22 mouse cellular contexts compared by ENCODE assay signal in the genomic region with DNA sequence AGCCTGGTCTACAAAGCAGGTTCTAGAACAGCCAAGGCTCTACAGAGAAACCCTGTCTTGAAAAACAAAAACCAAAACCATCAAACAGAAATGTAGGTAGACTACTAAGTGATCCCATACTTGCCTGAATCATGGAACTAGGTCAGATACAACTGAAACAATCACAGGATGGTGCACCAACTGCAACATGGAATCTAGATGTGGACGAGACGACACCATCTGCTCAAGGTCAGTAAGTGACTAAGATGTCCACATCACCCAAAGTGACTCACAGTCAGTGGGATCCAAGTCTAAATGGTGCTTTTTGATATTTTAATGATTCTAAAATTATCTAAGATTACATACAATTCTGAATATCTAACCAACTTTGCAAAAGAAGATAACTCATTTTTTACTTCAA. TPM values are rescaled to one million over a fixed set of nuclear protein-coding genes. Genes with fewer than 3 reads are reported as not detected.
DNase-seq lines count a peak whose midpoint lies in the region; TF ChIP-seq lines count a peak whose summit lies in the region.
"Had no signal": no experiment of that assay in that cellular context is flagged by ENCODE, and none has a peak within 500 bp of the region (broad histone marks: within the 10 kb centered on the region; RNA-seq: fewer than 3 reads in every experiment).

No protein-coding gene starts in this region.

- H3K4me3 ChIP-seq in kidney, adult 2 months (ENCODE audit: insufficient read depth, low read depth, low read length) = no peak overlapping the region
- H3K4me3 ChIP-seq: embryonic facial prominence, embryonic 10.5 days; embryonic facial prominence, embryonic 12.5 days; forebrain, embryonic 13.5 days; forebrain, embryonic 15.5 days had no signal

- 91% methylated on average over 2 of the region's 2 CpGs for WGBS in kidney, adult 2 months

- no peaks in the 10 kb centered on the region for H3K27me3 ChIP-seq in kidney, adult 2 months (replicated peaks; ENCODE audit: control insufficient read depth, insufficient read depth, low read length)
- H3K27me3 ChIP-seq: CH12.LX; embryonic facial prominence, embryonic 12.5 days; forebrain, embryonic 13.5 days; forebrain, embryonic 15.5 days; Patski had no signal

- TF ChIP-seq POLR2A in kidney, adult 2 months (IDR thresholded peaks at IDR 0.05; ENCODE audit: low read depth, low read length) = no peak

- H3K4me1 ChIP-seq in kidney, adult 2 months (ENCODE audit: control insufficient read depth, insufficient read depth, low read length) = no peaks in the 10 kb centered on the region
- H3K4me1 ChIP-seq: embryonic facial prominence, embryonic 10.5 days; embryonic facial prominence, embryonic 12.5 days; forebrain, embryonic 13.5 days; forebrain, embryonic 15.5 days had no signal

- H3K36me3 ChIP-seq in kidney, adult 2 months (ENCODE audit: control insufficient read depth, insufficient read depth, low read length) = peaks cover 14% of the 10 kb centered on the region

- DNase-seq in adrenal gland, adult (ENCODE audit: inconsistent age in 2 of 2, low spot score in 1 of 2) = peak; percentile 42 to 63
- DNase-seq in adrenal gland, adult 8-10 months = no peak
- DNase-seq in heart, adult 11 months = peak; percentile 64
- DNase-seq in heart, postnatal 10 days = no peak
- DNase-seq in kidney, adult 2 months = no peak
- DNase-seq: adrenal gland, postnatal 10 days; adrenal gland, postnatal 25 days; B cell, adult 2 months; cerebellum, adult 11-12 months; cerebellum, adult 2 months; cerebellum, adult 9-10 months; cerebellum, postnatal 10 days; cerebellum, postnatal 25 days; forebrain, postnatal 0 days had no signal

- intact Hi-C loops in heart, postnatal 10 days (cut with DNase I) = no loop called here

- H3K27ac ChIP-seq in kidney, adult 2 months (ENCODE audit: insufficient read depth, low read depth, low read length) = no peak overlapping the region
- H3K27ac ChIP-seq: embryonic facial prominence, embryonic 10.5 days; embryonic facial prominence, embryonic 12.5 days; forebrain, embryonic 13.5 days; forebrain, embryonic 15.5 days had no signal

- no peak for TF ChIP-seq CTCF in kidney, adult 2 months (conservative IDR thresholded peaks at IDR 0.05; ENCODE audit: insufficient read depth, insufficient read length, low read depth, low read length)

RNA-seq across cellular contexts. Expression of a gene that starts 36.1 kb away (rescaled TPM):
- 10 to 100 TPM; 19.7 to 29.1 (median 26.8) TPM for total RNA-seq in adrenal gland, adult 8-10 months (2022)
- total RNA-seq in heart, postnatal 10 days (2021) = 10 to 100 TPM; 11.2 to 13.1 TPM
- polyA plus RNA-seq in kidney, adult 2 months (2012; rRNA removed) = 16.7 and 16.8 TPM in 2 replicates

RNA-seq across cellular contexts. Expression of a gene that starts 36.2 kb away (rescaled TPM):
- 10 to 100 TPM; 55.4 to 65.8 (median 61.8) TPM for total RNA-seq in adrenal gland, adult 8-10 months (2022)
- 10 to 100 TPM; 43.5 to 44.8 TPM for total RNA-seq in heart, postnatal 10 days (2021)
- polyA plus RNA-seq in kidney, adult 2 months (2012; rRNA removed) = 94.0 and 100 TPM in 2 replicates

RNA-seq across cellular contexts. Expression of a gene that starts 50.6 kb away (rescaled TPM):
- total RNA-seq in adrenal gland, adult 8-10 months (2022) = 1 to 10 TPM in 1 of 4 experiments, under 1 TPM in 3; 0.49 to 1.1 (median 0.81) TPM
- total RNA-seq in heart, postnatal 10 days (2021) = 1 to 10 TPM; 1.9 to 3.3 TPM
- 0.19 and 0.22 TPM in 2 replicates for polyA plus RNA-seq in kidney, adult 2 months (2012; rRNA removed)
- total RNA-seq: CH12.LX had no signal
- polyA plus RNA-seq: CD4-positive, CD25-positive, alpha-beta regulatory T cell, adult 4 months; G1E had no signal

Comparison
In these comparisons a context has a peak if more than half of its experiments do, and no peak if none do; other contexts are left out.
1. DNase-seq: peak in adrenal gland, adult (2 of 2) and heart, adult 11 months (single experiment); none in adrenal gland, adult 8-10 months (single experiment), heart, postnatal 10 days (0 of 2) and kidney, adult 2 months (single experiment).